In genomic region chr9:98563137-98564126, GRCm38 (mm10) we compare ENCODE assay signal across 8 mouse cellular contexts. TPM values are rescaled to one million over a fixed set of nuclear protein-coding genes. Genes with fewer than 3 reads are reported as not detected.
DNase-seq lines count a peak whose midpoint lies in the region; ATAC-seq lines count a peak whose summit lies in the region.

Copb2 (plus strand) TSS chr9:98563721.

- peak; percentile 97 for ATAC-seq in inflammation-experienced regulatory T-cells, adult 6 months
- ATAC-seq in megakaryocyte-erythroid progenitor cell, adult 5-6 weeks (replicated peaks; ENCODE audit: low FRiP score, low TSS enrichment, poor library complexity, severe bottlenecking), result peak; percentile 96

- intact Hi-C loops in gastrocnemius, postnatal 14 days (cut with DNase I; ENCODE audit: low total_unique reads), result no loop called here
- intact Hi-C loops in left cerebral cortex, postnatal 10 days (cut with DNase I), result no loop called here

- peak; percentile 97 for DNase-seq in adipocyte (ENCODE audit: low spot score)
- DNase-seq in embryo, embryonic 10 days (ENCODE audit: low spot score), result peak; percentile 98
- peak; percentile 99 for DNase-seq in gastrocnemius, postnatal 14 days
- peak; percentile 98 to 99 for DNase-seq in left cerebral cortex, postnatal 10 days (ENCODE audit: extremely low spot score in 1 of 2, low spot score in 2 of 2)
- DNase-seq in right cerebral cortex, postnatal 25 days, result peak; percentile 99
- DNase-seq in urinary bladder, postnatal 4 days (ENCODE audit: low spot score in 2 of 2), result peak; percentile 99

RNA-seq across cellular contexts. Expression of gene Copb2, which starts in this region (rescaled TPM):
- 10 to 100 TPM; 59.5 to 66.0 TPM for total RNA-seq in gastrocnemius, postnatal 14 days (2021)
- polyA plus RNA-seq in inflammation-experienced regulatory T-cells, adult 6 months (2017; shearing (Covaris generic)), result 10 to 100 TPM; 92.7 to 93.1 (median 93.1) TPM
- 100 to 1,000 TPM; 101 TPM for total RNA-seq in left cerebral cortex, postnatal 10 days (2021)
- total RNA-seq in megakaryocyte-erythroid progenitor cell, adult 5-6 weeks (2014; fragmentation: Nextera tagmentation), result 87.0 and 105 TPM in 2 replicates
- 190 and 200 TPM in 2 replicates for total RNA-seq in megakaryocyte-erythroid progenitor cell, adult 5-6 weeks (2017)

Comparison
In these comparisons a context has a peak if more than half of its experiments do, and no peak if none do; other contexts are left out.
1. Peak in every context shown above with its lines: DNase-seq and ATAC-seq.